Mouse (Mus musculus) heart, adult 2 months (tissue): ENCODE measurements around the gene Cenpm.

Experiments
- CTCF ChIP-seq: fragments of 200-600 bp; IDR thresholded peaks from 2 replicates; pipeline ENCODE4 v1.8.1; 2022; ENCODE audit warnings: antibody characterized with exemption, mild to moderate bottlenecking, moderate library complexity
- EP300 ChIP-seq: fragments of 200-500 bp; IDR thresholded peaks from 2 replicates; pipeline ENCODE4 v1.6.1; 2011; ENCODE audit warnings: low read depth, low read length, control low read depth; ENCODE audit not compliant: insufficient read depth
- POLR2A ChIP-seq: fragments of 200-500 bp; IDR thresholded peaks from 2 replicates; pipeline ENCODE4 v1.6.1; 2011; ENCODE audit warnings: mild to moderate bottlenecking, low read depth, low read length, control low read depth; ENCODE audit not compliant: insufficient read depth

- no peak for TF ChIP-seq CTCF
- no peak for TF ChIP-seq EP300
- TF ChIP-seq POLR2A = no peak
Measured at GRCm38 (mm10) chr15:82229542-82230045, 15.0 kb downstream of the Cenpm start.
